Mouse (Mus musculus) E14TG2a.4 (cell line): Measurements from ENCODE around the gene Pecam1.

Experiments
- CTCF ChIP-seq: conservative IDR thresholded peaks from 2 replicates; pipeline ENCODE4 v1.5.1; 2014; ENCODE audit warnings: low read length
- NANOG ChIP-seq: IDR thresholded peaks from 2 replicates; pipeline ENCODE4 v1.6.1; 2014; ENCODE audit warnings: borderline replicate concordance, low read length, mixed read lengths
- POU5F1 ChIP-seq: IDR thresholded peaks from 2 replicates; pipeline ENCODE4 v1.6.1; 2014; ENCODE audit warnings: low read length, borderline replicate concordance

GRCm38 (mm10) chr11:106642966-106643637 is 107.3 kb downstream of the Pecam1 start:
- no peak for TF ChIP-seq CTCF
- TF ChIP-seq POU5F1, result no peak
- no peak for TF ChIP-seq NANOG
